Mouse (Mus musculus) heart, adult 8-10 months (tissue): ENCODE measurements at regions not wholly inside any gene's neighbourhood (a gene's known extent, or its start where the extent isn't known, plus 50 kb on each side); places are given as distances from the start of the nearest gene placed in this dataset.
"Not testable (repeated sequence)": the region's sequence is repeated elsewhere in the genome, so short reads cannot be mapped to it uniquely, and the experiment has no call there.

Experiments used
- DNase-seq: peaks from one replicate; pipeline ENCODE4 v3.0.0; 2022; ENCODE audit warnings: low spot score

DNA sequence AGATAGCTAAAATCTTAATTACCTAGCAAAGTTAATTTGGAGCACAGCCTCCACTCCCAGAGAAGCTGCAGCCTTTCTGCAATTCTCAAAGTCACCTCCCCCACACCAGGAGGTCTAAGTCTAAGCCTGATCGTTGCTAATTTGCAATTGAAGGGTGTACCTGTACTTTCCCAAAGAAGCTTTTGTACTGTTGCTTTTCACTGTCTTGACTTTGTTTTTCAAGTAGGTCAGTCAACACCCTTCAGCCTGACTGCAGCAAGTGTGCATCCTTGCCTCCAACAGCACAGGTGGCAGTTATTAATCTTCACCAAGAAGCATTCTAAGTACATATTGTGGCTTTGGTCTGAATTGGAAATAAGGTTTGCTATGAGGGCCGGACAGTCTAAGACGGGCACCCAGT is 91.7 kb upstream of the Slc22a30 start:
- not testable (repeated sequence) for DNase-seq

DNA sequence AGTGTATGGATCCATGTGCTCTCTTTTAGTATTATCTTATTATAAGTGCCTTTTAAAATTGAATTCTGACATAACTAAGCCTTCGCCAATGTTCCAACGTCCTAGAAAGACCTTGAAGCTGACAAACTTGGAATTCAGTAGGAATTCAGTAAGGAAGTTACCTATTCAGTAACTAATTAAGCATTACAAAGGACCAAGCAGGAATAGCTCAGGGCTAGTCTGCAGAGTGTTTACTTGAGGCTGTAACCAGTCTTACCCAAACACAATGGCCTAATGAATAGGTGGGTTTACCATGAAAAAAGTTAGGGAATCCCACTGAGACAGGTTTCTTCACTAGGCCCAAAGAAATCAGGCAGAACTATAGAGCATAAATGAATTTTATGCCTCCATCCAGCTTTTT is 92.6 kb upstream of the Slc22a30 start:
- DNase-seq, result not testable (repeated sequence)

DNA sequence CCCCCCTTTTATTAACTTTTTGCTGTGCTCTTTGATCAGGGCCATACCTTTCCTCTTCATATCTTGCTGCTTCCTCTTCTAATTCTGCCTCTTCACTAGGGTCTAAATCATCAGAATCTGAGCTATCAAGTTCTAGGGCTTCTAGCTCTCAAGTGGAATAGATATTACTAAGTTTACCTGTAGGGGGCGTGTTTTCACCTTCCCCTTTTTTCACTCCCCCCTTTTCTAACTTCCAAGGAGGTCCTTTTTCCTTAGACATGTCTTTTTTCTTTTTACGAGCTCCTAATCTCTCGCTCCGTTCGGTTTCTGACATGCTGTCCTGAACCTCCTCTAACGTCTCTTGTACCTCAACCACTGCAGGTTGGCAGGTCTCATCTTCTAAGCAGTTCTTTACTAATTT is 73.3 kb upstream of the Slc22a8 start:
- peak; percentile 7 for DNase-seq

DNA sequence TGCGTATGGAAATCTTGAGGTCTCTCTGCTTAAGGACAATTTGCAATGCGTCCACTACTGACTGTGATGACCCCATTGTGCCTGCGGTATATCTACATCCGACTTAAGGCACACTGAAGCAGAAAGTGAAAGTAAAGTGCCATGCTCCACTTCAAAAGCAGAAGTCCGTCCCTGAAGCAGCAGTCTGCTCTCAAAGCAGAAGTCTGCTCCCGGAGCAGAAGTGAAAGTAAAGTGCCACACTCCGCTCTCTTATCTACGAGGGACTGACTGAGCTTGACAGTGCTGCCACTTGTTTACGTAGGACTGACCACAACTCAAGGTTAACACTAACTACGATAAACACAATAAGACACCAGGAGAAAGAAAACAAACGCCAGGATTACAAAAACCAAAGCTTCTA is 72.8 kb upstream of the Slc22a8 start:
- peak; percentile 64 for DNase-seq

- peak; percentile 40 for DNase-seq
Measured at GRCm38 (mm10) chr19:8518933-8519332, 72.1 kb upstream of the Slc22a8 start.

- no peak for DNase-seq
Measured at GRCm38 (mm10) chr19:8534597-8534996, 56.5 kb upstream of the Slc22a8 start.

GRCm38 (mm10) chr19:8536085-8536484 is 55.0 kb upstream of the Slc22a8 start:
- DNase-seq, result no peak
